Mouse (Mus musculus) bone marrow, adult 2 months (tissue): ENCODE results near the gene Bbs7. TPM values are rescaled to one million over a fixed set of nuclear protein-coding genes. Genes with fewer than 3 reads are reported as not detected.
A peak's percentile ranks its signal among the peaks of the same experiment; 100 is the strongest.
"Not testable (repeated sequence)": the region's sequence is repeated elsewhere in the genome, so short reads cannot be mapped to it uniquely, and the experiment has no call there.

Experiments
- H3K27ac ChIP-seq: fragments of 200-500 bp; 2 replicates; pipeline ENCODE4 v1.5.1; 2012; ENCODE audit warnings: low read depth, mild to moderate bottlenecking, control low read depth, inconsistent platforms, low read length; ENCODE audit not compliant: control insufficient read depth, poor library complexity, insufficient read depth
- H3K4me1 ChIP-seq: fragments of 200-500 bp; 2 replicates; pipeline ENCODE4 v1.6.1; 2011; ENCODE audit warnings: low read length; ENCODE audit not compliant: control insufficient read depth, insufficient read depth
- H3K4me3 ChIP-seq: fragments of 200-500 bp; replicated peaks from 2 replicates; pipeline ENCODE3; 2011; ENCODE audit warnings: mild to moderate bottlenecking, low read depth, low read length, control low read depth; ENCODE audit not compliant: control insufficient read depth
- CTCF ChIP-seq: fragments of 200-500 bp; IDR thresholded peaks from 2 replicates; pipeline ENCODE4 v1.5.1; 2011; ENCODE audit warnings: low read length, control low read depth; ENCODE audit not compliant: control insufficient read depth, insufficient read depth
- POLR2A ChIP-seq: fragments of 200-500 bp; IDR thresholded peaks from 2 replicates; pipeline ENCODE4 v1.6.1; 2011; ENCODE audit warnings: low read depth, mild to moderate bottlenecking, control low read depth, low read length, borderline replicate concordance; ENCODE audit not compliant: control insufficient read depth
- WGBS: fragments of 180-500 bp; shearing (Covaris S2); methylation state at CpG from one replicate; pipeline ENCODE4 v1.1.7; 2018; 5-methylcytosine and 5-hydroxymethylcytosine counted together
- polyA plus RNA-seq: library from polyadenylated mRNA; stranded (reverse); fragments of >200 nt; gene quantifications from 2 replicates; pipeline ENCODE4 v1.2.4, GENCODE M21; 2011; ENCODE audit warnings: low replicate concordance; ENCODE audit not compliant: missing spikeins, insufficient read depth, insufficient read length

The Bbs7 gene
- polyA plus RNA-seq, 1 experiment = 1.9 TPM

DNA sequence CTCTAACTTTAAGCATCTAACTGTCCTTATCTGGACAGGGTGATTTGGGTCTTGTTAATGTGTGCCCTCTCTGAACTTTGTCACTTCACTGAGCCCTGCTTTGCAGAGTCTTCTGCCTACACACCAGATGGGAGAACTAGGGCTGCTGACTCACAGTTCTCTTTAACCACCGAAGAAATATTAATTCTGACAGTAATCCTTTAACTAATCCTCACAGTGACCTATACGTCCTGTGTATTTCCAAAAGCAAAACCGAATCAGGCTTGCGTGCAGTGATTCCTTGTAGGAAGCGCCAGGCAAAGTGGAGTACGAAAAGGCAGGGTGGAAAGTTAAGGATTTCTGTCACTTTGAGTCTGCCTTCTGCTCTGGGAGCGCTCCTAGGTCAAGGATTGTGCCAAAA lies 4.9 kb upstream of the Bbs7 start:
- no peak overlapping the region for H3K27ac ChIP-seq
- no peaks in the 10 kb centered on the region for H3K4me1 ChIP-seq
- H3K4me3 ChIP-seq = no peak overlapping the region
- TF ChIP-seq POLR2A (no peak), CTCF (no peak)
- 76% methylated on average over 7 of the region's 7 CpGs for WGBS

GRCm38 (mm10) chr3:36613908-36614255 lies 605 bp upstream of the Bbs7 start:
- Histone ChIP-seq H3K27ac (no peak overlapping the region), H3K4me3 (no peak overlapping the region), H3K4me1 (no peaks in the 10 kb centered on the region)
- no peak for TF ChIP-seq POLR2A
- no peak for TF ChIP-seq CTCF
- 52% methylated on average over 5 of the region's 5 CpGs for WGBS

DNA sequence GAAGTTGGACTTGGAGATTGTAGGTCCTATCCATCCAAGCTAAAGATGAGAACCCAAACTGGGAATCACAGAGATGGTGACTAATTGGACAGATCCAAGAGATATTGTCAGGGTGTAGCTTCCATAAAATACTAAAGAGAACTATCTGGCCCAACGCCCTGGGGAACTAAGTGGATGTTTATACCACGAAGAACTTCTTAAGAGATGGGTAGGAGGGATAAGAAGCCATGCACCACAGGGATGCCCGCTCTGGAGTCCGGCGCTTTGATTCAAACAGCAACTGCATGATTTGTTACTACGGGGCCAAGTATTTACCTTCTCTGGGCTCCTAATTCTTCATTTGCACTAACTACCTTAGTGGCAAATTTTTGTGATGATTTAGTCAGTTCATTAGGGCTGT lies 590 bp downstream of the Bbs7 start:
- no peak overlapping the region; the same call in 1 of the 2 replicates for H3K27ac ChIP-seq
- 27% methylated on average over 6 of the region's 6 CpGs for WGBS
- no peaks in the 10 kb centered on the region for H3K4me1 ChIP-seq
- peak overlapping the region; percentile 63 for H3K4me3 ChIP-seq
- TF ChIP-seq POLR2A (no peak), CTCF (no peak)

GRCm38 (mm10) chr3:36605894-36606783 lies 7.1 kb downstream of the Bbs7 start:
- no peaks in the 10 kb centered on the region for H3K4me1 ChIP-seq
- TF ChIP-seq CTCF (no peak), POLR2A (no peak)
- no peak overlapping the region for H3K27ac ChIP-seq
- WGBS = 60% methylated on average over 7 of the region's 7 CpGs
- no peak overlapping the region for H3K4me3 ChIP-seq

DNA sequence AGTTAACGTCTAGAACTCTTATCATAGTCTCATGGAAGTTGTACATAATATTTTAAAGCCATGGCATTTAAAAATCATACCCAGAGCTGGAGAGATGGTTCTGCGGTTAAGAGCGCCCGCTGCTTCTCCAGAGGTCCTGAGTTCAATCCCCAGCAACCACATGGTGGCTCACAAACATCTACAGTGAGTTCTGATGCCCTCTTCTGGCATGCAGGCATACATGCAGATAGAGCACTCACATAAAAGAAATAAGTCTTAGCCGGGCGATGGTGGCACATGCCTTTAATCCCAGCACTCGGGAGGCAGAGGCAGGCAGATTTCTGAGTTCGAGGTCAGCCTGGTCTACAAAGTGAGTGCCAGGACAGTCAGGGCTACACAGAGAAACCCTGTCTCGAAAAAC lies 13.5 kb downstream of the Bbs7 start:
- H3K4me3 ChIP-seq, H3K27ac ChIP-seq, H3K4me1 ChIP-seq: not testable (repeated sequence)
- whole genome bisulfite sequencing = 79% methylated on average over 9 of the region's 9 CpGs

- no peaks in the 10 kb centered on the region for H3K4me1 ChIP-seq
- no peak for TF ChIP-seq CTCF
- no peak for TF ChIP-seq POLR2A
- no peak overlapping the region for H3K4me3 ChIP-seq
- WGBS = 74% methylated on average over 3 of the region's 3 CpGs
- no peak overlapping the region for H3K27ac ChIP-seq
Observed at GRCm38 (mm10) chr3:36598811-36599210, 14.5 kb downstream of the Bbs7 start.

DNA sequence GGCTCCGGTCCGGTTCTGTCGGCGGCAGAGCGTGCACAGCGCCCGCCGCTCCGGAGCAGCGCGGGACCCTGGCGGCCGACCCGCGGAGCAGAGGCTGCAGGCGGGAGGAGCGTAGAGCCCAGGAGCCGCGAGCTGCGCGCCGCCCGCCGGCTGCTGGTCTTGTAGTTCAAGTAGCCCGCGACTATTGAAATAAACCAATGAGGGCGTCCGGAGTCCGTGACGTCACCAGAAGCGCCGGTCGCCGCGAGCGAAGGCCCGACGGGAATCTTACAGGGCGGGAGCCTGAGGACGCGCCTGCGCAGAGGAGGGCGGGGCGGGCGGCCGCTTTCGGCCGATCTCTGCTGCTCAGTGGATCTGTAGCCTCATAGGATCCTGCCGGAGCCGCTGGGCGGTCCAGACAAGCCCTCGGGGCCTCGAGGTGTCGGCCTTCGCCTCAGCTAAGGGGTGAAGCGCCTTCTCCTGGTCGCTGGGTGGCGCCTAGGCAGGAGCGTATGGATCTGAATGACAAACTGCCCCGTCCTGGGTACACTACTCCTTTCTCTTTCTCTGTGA lies 41.4 kb downstream of the Bbs7 start, which contains the start of gene Ccna2:
TSS of gene Ccna2 (minus strand) at position 324 of the 552 bp plus-strand sequence.
- Histone ChIP-seq H3K4me1 (no peaks in the 10 kb centered on the region; the same call in none of the 2 replicates), H3K4me3 (peak within 1 kb of the TSS; percentile 94), H3K27ac (peak within 1 kb of the TSS; percentile 64)
- WGBS = under 1% methylated on average over 60 of the region's 60 CpGs
- TF ChIP-seq CTCF (peak; percentile 71), POLR2A (peak; percentile 69; the same call in 1 of the 2 replicates)

GRCm38 (mm10) chr3:36571361-36571826 lies 41.9 kb downstream of the Bbs7 start:
- TF ChIP-seq CTCF (no peak), POLR2A (no peak)
- Histone ChIP-seq H3K4me1 (no peaks in the 10 kb centered on the region; the same call in none of the 2 replicates), H3K4me3 (peak overlapping the region; percentile 94), H3K27ac (peak overlapping the region; percentile 64)
- under 1% methylated on average over 46 of the region's 46 CpGs for WGBS
